Mouse (Mus musculus): ENCODE results near the gene Abtb1.

- TF ChIP-seq CTCF (IDR thresholded peaks at IDR 0.05; ENCODE audit: low read depth) = no peak
- no peak for TF ChIP-seq EP300 (IDR thresholded peaks at IDR 0.05; ENCODE audit: low read depth)
Observed at GRCm38 (mm10) chr6:88815036-88815435, 26.7 kb downstream of the Abtb1 start.
